In genomic region chr8:94011076-94012012, GRCm38 (mm10) we compare ENCODE assay signal across 8 mouse cellular contexts. TPM values are rescaled to one million over a fixed set of nuclear protein-coding genes. Genes with fewer than 3 reads are reported as not detected.
DNase-seq lines count a peak whose midpoint lies in the region; ATAC-seq and TF ChIP-seq lines count a peak whose summit lies in the region.

No protein-coding gene starts in this region.

- H3K4me2 ChIP-seq in heart, embryonic 14.5 days (ENCODE audit: low read length), result peak overlapping the region; percentile 86
- H3K4me2 ChIP-seq in midbrain, embryonic 16.5 days (ENCODE audit: low read length), result peak overlapping the region; percentile 93

- peak overlapping the region; percentile 96 for H3K27ac ChIP-seq in layer of hippocampus, adult 2 months
- H3K27ac ChIP-seq in heart, embryonic 14.5 days (replicated peaks in 1 of 2; ENCODE audit: control insufficient read depth in 1 of 2, insufficient read depth in 1 of 2, low read depth in 2 of 2, low read length in 2 of 2), result peak overlapping the region; percentile 91 to 96
- H3K27ac ChIP-seq in midbrain, embryonic 16.5 days (ENCODE audit: low read length), result peak overlapping the region; percentile 96

- peaks cover 12 to 24% of the 10 kb centered on the region in 2 experiments; a peak in 3 of 4 replicates for H3K4me1 ChIP-seq in heart, embryonic 14.5 days (ENCODE audit: control insufficient read depth in 2 of 2, insufficient read depth in 2 of 2, low read length in 2 of 2)
- H3K4me1 ChIP-seq in midbrain, embryonic 16.5 days (ENCODE audit: control insufficient read depth, insufficient read depth, low read length), result peaks cover 30% of the 10 kb centered on the region

- no peak for TF ChIP-seq CTCF in layer of hippocampus, adult 2 months (conservative IDR thresholded peaks at IDR 0.05)
- no peak for TF ChIP-seq CTCF in brain, embryonic 14.5 days (IDR thresholded peaks at IDR 0.05; ENCODE audit: borderline replicate concordance, extremely low read depth, insufficient read depth, insufficient read length)

- no peaks in the 10 kb centered on the region for H3K27me3 ChIP-seq in heart, embryonic 14.5 days (ENCODE audit: control insufficient read depth, insufficient read depth, low read length)
- no peaks in the 10 kb centered on the region for H3K27me3 ChIP-seq in midbrain, embryonic 16.5 days (ENCODE audit: control insufficient read depth, insufficient read depth, low read depth, low read length)

- H3K36me3 ChIP-seq in heart, embryonic 14.5 days (ENCODE audit: control insufficient read depth, insufficient read depth, low read length), result 0 out of 2 replicates have a peak, but pooled peaks cover 5% of the 10 kb centered on the region
- no peaks in the 10 kb centered on the region for H3K36me3 ChIP-seq in midbrain, embryonic 16.5 days (ENCODE audit: control insufficient read depth, insufficient read depth, low read length)

- H3K4me3 ChIP-seq in layer of hippocampus, adult 2 months, result peak overlapping the region; percentile 74
- peak overlapping the region; percentile 98 for H3K4me3 ChIP-seq in heart, embryonic 14.5 days (ENCODE audit: control insufficient read depth in 1 of 2, insufficient read depth in 1 of 2, low read depth in 1 of 2, low read length in 2 of 2)
- peak overlapping the region; percentile 97 for H3K4me3 ChIP-seq in midbrain, embryonic 16.5 days (ENCODE audit: low read depth, low read length)

- no peaks in the 10 kb centered on the region for H3K9me3 ChIP-seq in heart, embryonic 14.5 days (ENCODE audit: control insufficient read depth, low read length)
- H3K9me3 ChIP-seq in midbrain, embryonic 16.5 days (replicated peaks; ENCODE audit: control insufficient read depth, low read length, poor library complexity, severe bottlenecking), result no peaks in the 10 kb centered on the region

- no peak for ATAC-seq in heart, embryonic 14.5 days (ENCODE audit: insufficient number of reproducible peaks, insufficient read depth, low FRiP score, low read depth)
- ATAC-seq in midbrain, embryonic 16.5 days, result no peak

- 4% methylated on average over 48 of the region's 48 CpGs for WGBS in heart, embryonic 14.5 days
- WGBS in midbrain, embryonic 16.5 days, result 3% methylated on average over 48 of the region's 48 CpGs

- peak overlapping the region; percentile 98 for H3K9ac ChIP-seq in heart, embryonic 14.5 days (ENCODE audit: low read length)
- peak overlapping the region; percentile 100 for H3K9ac ChIP-seq in midbrain, embryonic 16.5 days (ENCODE audit: low read depth, low read length)

- no peak for TF ChIP-seq POLR2A in brain, embryonic 14.5 days (IDR thresholded peaks at IDR 0.05; ENCODE audit: borderline replicate concordance, extremely low read depth, insufficient read depth, insufficient read length, poor library complexity, severe bottlenecking)

- no peak for DNase-seq in layer of hippocampus, adult 2 months (ENCODE audit: low spot score in 2 of 2)
- DNase-seq in layer of hippocampus, adult 9-11 months, result no peak
- DNase-seq in brain, embryonic 14.5 days (ENCODE audit: low read depth), result peak; percentile 52
- DNase-seq in kidney, postnatal 36 days, result peak; percentile 37 to 38
- no peak for DNase-seq in left cerebral cortex, adult 9 months (ENCODE audit: low spot score in 2 of 2)
- DNase-seq in layer of hippocampus, adult 11-12 months (ENCODE audit: low spot score), result no peak

RNA-seq across cellular contexts. Expression of gene Amfr, which starts 1.3 kb away (rescaled TPM):
- 100 to 1,000 TPM; 122 to 128 TPM for total RNA-seq in layer of hippocampus, adult 2 months (2021)
- polyA plus RNA-seq in brain, embryonic 14.5 days (2012; rRNA removed), result 94.9 and 112 TPM in 2 replicates
- 60.3 and 63.1 TPM in 2 replicates for polyA plus RNA-seq in heart, embryonic 14.5 days (2014; fragmentation: Nextera tagmentation; extraction: Ambion mirVana)
- polyA plus RNA-seq in midbrain, embryonic 16.5 days (2015; fragmentation: Nextera tagmentation; extraction: Ambion mirVana), result 61.2 and 67.5 TPM in 2 replicates

RNA-seq across cellular contexts. Expression of gene Nudt21, which starts 25.5 kb away (rescaled TPM):
- total RNA-seq in layer of hippocampus, adult 2 months (2021), result 10 to 100 TPM; 53.3 to 56.6 TPM
- polyA plus RNA-seq in brain, embryonic 14.5 days (2012; rRNA removed), result 70.7 and 73.4 TPM in 2 replicates
- polyA plus RNA-seq in heart, embryonic 14.5 days (2014; fragmentation: Nextera tagmentation; extraction: Ambion mirVana), result 85.6 and 88.1 TPM in 2 replicates
- 84.7 and 85.7 TPM in 2 replicates for polyA plus RNA-seq in midbrain, embryonic 16.5 days (2015; fragmentation: Nextera tagmentation; extraction: Ambion mirVana)

RNA-seq across cellular contexts. Expression of gene Ogfod1, which starts 25.7 kb away (rescaled TPM):
- 100 to 1,000 TPM; 108 to 110 TPM for total RNA-seq in layer of hippocampus, adult 2 months (2021)
- polyA plus RNA-seq in brain, embryonic 14.5 days (2012; rRNA removed), result 13.4 and 13.5 TPM in 2 replicates
- polyA plus RNA-seq in heart, embryonic 14.5 days (2014; fragmentation: Nextera tagmentation; extraction: Ambion mirVana), result 11.9 and 12.2 TPM in 2 replicates
- polyA plus RNA-seq in midbrain, embryonic 16.5 days (2015; fragmentation: Nextera tagmentation; extraction: Ambion mirVana), result 18.0 and 18.3 TPM in 2 replicates

Comparison
In these comparisons a context has a peak if more than half of its experiments do, and no peak if none do; other contexts are left out.
1. DNase-seq: peak in brain, embryonic 14.5 days (single experiment) and kidney, postnatal 36 days (2 of 2); none in layer of hippocampus, adult 2 months (0 of 2), layer of hippocampus, adult 9-11 months (single experiment), left cerebral cortex, adult 9 months (0 of 2) and layer of hippocampus, adult 11-12 months (single experiment).
2. Peak in every context shown above with its lines, with median percentiles within 50 percentile points of each other: H3K27ac ChIP-seq and H3K4me3 ChIP-seq.